Mouse (Mus musculus) C2C12 (cell line): ENCODE measurements at regions not wholly inside any gene's neighbourhood (a gene's known extent, or its start where the extent isn't known, plus 50 kb on each side); places are given as distances from the start of the nearest gene placed in this dataset.

Experiments used
- H3K27me3 ChIP-seq: one replicate; pipeline ENCODE4 v1.6.1; 2011; ENCODE audit not compliant: control insufficient read depth, insufficient read depth, insufficient read length
- H3K36me3 ChIP-seq: one replicate; pipeline ENCODE4 v1.6.1; 2011; ENCODE audit not compliant: control insufficient read depth, insufficient read depth
- H3K4me3 ChIP-seq: one replicate; pipeline ENCODE4 v1.5.1; 2011; ENCODE audit warnings: mild to moderate bottlenecking, control low read depth; ENCODE audit not compliant: poor library complexity, insufficient read depth, severe bottlenecking
- H3K79me2 ChIP-seq: one replicate; pipeline ENCODE4 v1.6.1; 2011; ENCODE audit not compliant: control insufficient read depth, insufficient read depth
- H3K79me3 ChIP-seq: one replicate; pipeline ENCODE4 v1.6.1; 2011; ENCODE audit warnings: low read depth, control low read depth
- H3ac ChIP-seq: one replicate; pipeline ENCODE3; 2011; ENCODE audit warnings: low read depth; ENCODE audit not compliant: control insufficient read depth, insufficient read length
- CEBPB ChIP-seq: IDR thresholded peaks from one replicate; pipeline ENCODE4 v1.6.1; 2011; ENCODE audit warnings: low read depth, mild to moderate bottlenecking, control low read depth, moderate library complexity
- CTCF ChIP-seq: IDR thresholded peaks from one replicate; pipeline ENCODE4 v1.5.1; 2011; ENCODE audit not compliant: control insufficient read depth, insufficient read depth, insufficient read length
- FOSL1 ChIP-seq: IDR thresholded peaks from one replicate; pipeline ENCODE4 v1.8.0; 2011; ENCODE audit warnings: mild to moderate bottlenecking, low read length; ENCODE audit not compliant: poor library complexity, insufficient read depth, severe bottlenecking
- MAX ChIP-seq: IDR thresholded peaks from one replicate; pipeline ENCODE4 v1.6.1; 2011; ENCODE audit warnings: mild to moderate bottlenecking, control low read depth
- MYOD1 ChIP-seq: IDR thresholded peaks from one replicate; pipeline ENCODE4 v1.6.1; 2011; ENCODE audit warnings: low read depth; ENCODE audit not compliant: control insufficient read depth, insufficient read length
- MYOG ChIP-seq: IDR thresholded peaks from one replicate; pipeline ENCODE4 v1.6.1; 2011; ENCODE audit not compliant: control insufficient read depth, insufficient read length; ENCODE audit errors: extremely low read depth
- USF1 ChIP-seq: IDR thresholded peaks from one replicate; pipeline ENCODE4 v1.6.1; 2011; ENCODE audit warnings: low read depth, mild to moderate bottlenecking, control low read depth, moderate library complexity

- H3K27me3 ChIP-seq: no peaks in the 10 kb centered on the region
- TF ChIP-seq FOSL1 (no peak), CTCF (no peak), CEBPB (no peak), MYOD1 (no peak), MYOG (no peak), MAX (no peak), USF1 (no peak)
- H3K79me2 ChIP-seq: no peaks in the 10 kb centered on the region
- no peaks in the 10 kb centered on the region for H3K36me3 ChIP-seq
- no peak overlapping the region for H3ac ChIP-seq
- no peaks in the 10 kb centered on the region for H3K79me3 ChIP-seq
- H3K4me3 ChIP-seq: no peak overlapping the region
These were observed 239.8 kb downstream of the Opa1 start for GRCm38 (mm10) chr16:29818807-29819440.

GRCm38 (mm10) chr16:29820704-29821103, 241.6 kb downstream of the Opa1 start:
- no peak overlapping the region for H3K4me3 ChIP-seq
- no peaks in the 10 kb centered on the region for H3K36me3 ChIP-seq
- no peaks in the 10 kb centered on the region for H3K27me3 ChIP-seq
- H3ac ChIP-seq: no peak overlapping the region
- no peaks in the 10 kb centered on the region for H3K79me2 ChIP-seq
- no peaks in the 10 kb centered on the region for H3K79me3 ChIP-seq
- TF ChIP-seq MYOD1: no peak

GRCm38 (mm10) chr16:29822110-29822509, 242.1 kb upstream of the Hes1 start:
- Histone ChIP-seq H3K79me2 (no peaks in the 10 kb centered on the region), H3K27me3 (no peaks in the 10 kb centered on the region), H3K4me3 (no peak overlapping the region), H3K36me3 (no peaks in the 10 kb centered on the region), H3ac (no peak overlapping the region), H3K79me3 (no peaks in the 10 kb centered on the region)
- TF ChIP-seq FOSL1: no peak
- no peak for TF ChIP-seq MYOD1
- no peak for TF ChIP-seq CTCF
- no peak for TF ChIP-seq USF1
- no peak for TF ChIP-seq MAX
- TF ChIP-seq CEBPB: no peak
- no peak for TF ChIP-seq MYOG

GRCm38 (mm10) chr16:29822843-29823401, 241.3 kb upstream of the Hes1 start:
- Histone ChIP-seq H3ac (no peak overlapping the region), H3K79me3 (no peaks in the 10 kb centered on the region), H3K27me3 (no peaks in the 10 kb centered on the region), H3K79me2 (no peaks in the 10 kb centered on the region), H3K4me3 (no peak overlapping the region), H3K36me3 (no peaks in the 10 kb centered on the region)
- TF ChIP-seq FOSL1: no peak
- no peak for TF ChIP-seq USF1
- no peak for TF ChIP-seq CEBPB
- no peak for TF ChIP-seq CTCF
- TF ChIP-seq MYOD1: no peak
- TF ChIP-seq MYOG: no peak

- H3K4me3 ChIP-seq: no peak overlapping the region
These were observed 237.3 kb upstream of the Hes1 start for GRCm38 (mm10) chr16:29826927-29827326.

DNA sequence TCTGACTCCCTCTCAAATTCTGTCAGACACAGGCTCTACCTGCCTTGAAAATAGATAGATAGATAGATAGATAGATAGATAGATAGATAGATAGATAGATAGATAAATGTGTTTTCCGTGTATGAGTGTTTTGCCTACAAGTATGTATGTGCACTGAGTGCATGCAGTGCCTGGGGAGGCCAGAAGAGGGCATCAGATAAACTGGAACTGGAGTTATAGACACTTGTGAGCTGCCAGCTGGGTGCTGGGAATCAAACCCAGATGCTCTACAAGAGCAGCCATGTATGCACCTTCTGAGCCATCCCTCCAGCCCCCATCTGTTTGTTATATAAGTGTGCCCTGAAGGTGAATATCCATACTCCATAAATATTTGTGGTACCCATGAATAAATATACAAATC, 236.4 kb upstream of the Hes1 start:
- H3K79me2 ChIP-seq: no peaks in the 10 kb centered on the region
- H3K36me3 ChIP-seq: no peaks in the 10 kb centered on the region
- TF ChIP-seq CTCF (no peak), USF1 (no peak)
- no peaks in the 10 kb centered on the region for H3K27me3 ChIP-seq
- H3K4me3 ChIP-seq: no peak overlapping the region
- no peak overlapping the region for H3ac ChIP-seq
- no peaks in the 10 kb centered on the region for H3K79me3 ChIP-seq

More at GRCm38 (mm10) chr16:29826927-29827326, 237.3 kb upstream of the Hes1 start:
- Histone ChIP-seq H3K79me2 (no peaks in the 10 kb centered on the region), H3K79me3 (no peaks in the 10 kb centered on the region), H3ac (no peak overlapping the region), H3K27me3 (no peaks in the 10 kb centered on the region), H3K36me3 (no peaks in the 10 kb centered on the region)
- TF ChIP-seq MYOG (no peak), USF1 (no peak), FOSL1 (no peak), CTCF (no peak), MYOD1 (no peak), MAX (no peak), CEBPB (no peak)
